Mouse (Mus musculus) mammary gland, adult 2 months (tissue): ENCODE data around the gene C7. TPM values are rescaled to one million over a fixed set of nuclear protein-coding genes. Genes with fewer than 3 reads are reported as not detected.

Experiments
- polyA plus RNA-seq: library from polyadenylated mRNA; depleted of rRNA; stranded (reverse); fragments of >200 nt; gene quantifications from 2 replicates; pipeline ENCODE4 v1.2.3, GENCODE M21; 2012; ENCODE audit warnings: low replicate concordance; rRNA removed

C7 gene
- polyA plus RNA-seq, result 0.36 and 1.0 TPM in 2 replicates

GRCm38 (mm10) chr15:5063635-5064034 lies at the start of gene C7:
Gene C7 (minus strand): TSS chr15:5063740.

DNA sequence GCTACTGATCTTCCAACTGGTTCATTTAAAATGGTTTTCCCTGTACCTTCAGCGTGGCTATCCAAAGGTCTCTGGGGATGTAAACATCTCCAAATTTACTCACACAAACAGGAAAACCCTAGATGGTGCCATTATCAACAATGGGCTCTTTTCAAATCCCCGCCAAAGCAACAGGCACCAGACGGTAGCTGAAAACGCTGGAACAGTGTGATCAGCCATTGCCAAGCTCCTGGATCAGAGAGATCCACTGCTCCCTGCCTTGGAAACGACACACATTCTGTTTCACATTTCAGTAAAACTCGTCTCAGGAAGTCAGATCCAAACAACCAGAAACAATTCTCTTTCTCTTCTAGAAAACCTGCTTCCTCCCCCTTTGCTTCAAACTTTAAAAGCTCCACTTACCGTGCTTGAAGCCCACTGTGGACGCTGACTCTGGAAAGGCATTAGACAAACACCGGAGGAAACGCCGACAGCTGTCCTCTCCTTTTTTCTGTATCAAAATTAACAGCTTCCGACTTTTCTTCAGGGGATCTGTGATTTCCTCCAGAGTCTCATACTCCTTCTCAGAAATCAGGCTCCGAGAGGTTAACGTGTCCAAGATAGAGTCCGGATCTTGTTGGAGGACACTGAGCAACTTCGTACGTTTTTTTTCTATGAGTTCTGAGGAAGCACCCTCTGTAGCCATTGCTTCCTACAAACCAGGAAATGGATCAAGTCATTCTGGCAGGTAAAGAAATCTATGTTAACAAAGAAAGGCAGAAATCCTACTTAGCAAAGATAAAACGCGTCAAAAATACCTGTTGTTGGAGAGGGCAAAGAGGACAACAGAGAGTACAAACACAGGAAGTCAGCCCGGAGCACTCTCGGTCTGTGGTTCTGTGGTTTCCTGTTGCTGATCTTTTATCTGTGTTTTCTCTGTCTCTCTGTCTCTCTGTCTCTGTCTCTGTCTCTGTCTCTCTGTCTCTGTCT lies 44.4 kb upstream of the C7 start, which contains the start of gene Card6:
TSS of gene Card6 (minus strand) at position 854 of the 969 bp plus-strand sequence.

Other genes with a start within 250 kb of the C7 start
- not detected in 2 replicates for gene Mroh2b, start 165.0 kb downstream of the C7 start, polyA plus RNA-seq
- 5.6 and 6.6 TPM in 2 replicates for gene Card6, start 44.8 kb upstream of the C7 start, polyA plus RNA-seq
- 451 and 472 TPM in 2 replicates for gene Rpl37, start 52.9 kb upstream of the C7 start, polyA plus RNA-seq
- 3.7 and 9.7 TPM in 2 replicates for gene Prkaa1, start 80.1 kb upstream of the C7 start, polyA plus RNA-seq
- gene Ttc33, start 121.8 kb upstream of the C7 start, polyA plus RNA-seq, result 2.7 and 9.1 TPM in 2 replicates
- gene Ptger4, start 180.4 kb upstream of the C7 start, polyA plus RNA-seq, result 15.1 and 31.7 TPM in 2 replicates